Mouse (Mus musculus): ENCODE measurements around the gene Csrp2. TPM values are rescaled to one million over a fixed set of nuclear protein-coding genes. Genes with fewer than 3 reads are reported as not detected.

The Csrp2 gene
- total RNA-seq, 2 experiments from 2014 or later = 11.5 to 31.7 TPM

GRCm38 (mm10) chr10:110929756-110930155 is 10.2 kb downstream of the Csrp2 start:
- ATAC-seq (replicated peaks; ENCODE audit: low FRiP score, poor library complexity, severe bottlenecking) = no peak

GRCm38 (mm10) chr10:110931161-110931912 is 11.7 kb downstream of the Csrp2 start:
- no peak for ATAC-seq (replicated peaks; ENCODE audit: low FRiP score, poor library complexity, severe bottlenecking)

DNA sequence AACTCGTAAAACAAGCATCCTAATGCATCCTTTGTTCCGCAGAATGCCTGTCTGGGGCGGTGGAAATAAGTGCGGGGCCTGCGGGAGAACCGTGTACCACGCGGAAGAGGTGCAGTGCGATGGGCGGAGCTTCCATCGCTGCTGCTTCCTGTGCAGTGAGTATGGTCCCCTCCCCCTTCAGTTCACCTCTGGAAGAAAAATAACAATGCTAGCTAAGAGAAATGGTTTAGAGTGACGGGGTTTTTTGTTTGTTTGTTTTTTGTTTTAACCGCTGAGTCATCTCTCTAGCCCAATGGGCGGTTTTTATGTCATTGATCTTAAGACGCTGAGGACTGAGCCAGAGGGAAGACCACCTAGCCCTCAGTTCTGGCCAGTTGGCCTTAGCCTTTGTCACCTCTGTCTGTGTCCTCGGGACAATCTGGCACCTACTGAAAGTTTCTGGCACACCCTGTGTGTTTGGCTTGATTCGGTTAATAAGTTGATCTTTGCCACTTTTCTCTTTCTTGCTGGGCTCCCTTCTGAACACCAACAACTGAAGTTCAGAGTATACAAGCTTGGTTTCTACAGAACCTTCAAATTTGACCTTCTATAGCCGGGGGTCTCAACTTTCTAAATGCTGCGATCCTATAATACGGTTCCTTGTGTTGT is 12.4 kb downstream of the Csrp2 start:
- ATAC-seq (replicated peaks; ENCODE audit: low FRiP score, poor library complexity, severe bottlenecking) = no peak

GRCm38 (mm10) chr10:110933584-110933983 is 14.0 kb downstream of the Csrp2 start:
- no peak for ATAC-seq (replicated peaks; ENCODE audit: low FRiP score, poor library complexity, severe bottlenecking)

GRCm38 (mm10) chr10:110935081-110935480 is 15.5 kb downstream of the Csrp2 start:
- ATAC-seq (replicated peaks; ENCODE audit: low FRiP score, poor library complexity, severe bottlenecking) = no peak

GRCm38 (mm10) chr10:110935669-110936068 is 16.1 kb downstream of the Csrp2 start:
- no peak for ATAC-seq (replicated peaks; ENCODE audit: low FRiP score, poor library complexity, severe bottlenecking)

- ATAC-seq (replicated peaks; ENCODE audit: low FRiP score, poor library complexity, severe bottlenecking) = no peak
Observed at GRCm38 (mm10) chr10:110938361-110938760, 18.8 kb downstream of the Csrp2 start.

DNA sequence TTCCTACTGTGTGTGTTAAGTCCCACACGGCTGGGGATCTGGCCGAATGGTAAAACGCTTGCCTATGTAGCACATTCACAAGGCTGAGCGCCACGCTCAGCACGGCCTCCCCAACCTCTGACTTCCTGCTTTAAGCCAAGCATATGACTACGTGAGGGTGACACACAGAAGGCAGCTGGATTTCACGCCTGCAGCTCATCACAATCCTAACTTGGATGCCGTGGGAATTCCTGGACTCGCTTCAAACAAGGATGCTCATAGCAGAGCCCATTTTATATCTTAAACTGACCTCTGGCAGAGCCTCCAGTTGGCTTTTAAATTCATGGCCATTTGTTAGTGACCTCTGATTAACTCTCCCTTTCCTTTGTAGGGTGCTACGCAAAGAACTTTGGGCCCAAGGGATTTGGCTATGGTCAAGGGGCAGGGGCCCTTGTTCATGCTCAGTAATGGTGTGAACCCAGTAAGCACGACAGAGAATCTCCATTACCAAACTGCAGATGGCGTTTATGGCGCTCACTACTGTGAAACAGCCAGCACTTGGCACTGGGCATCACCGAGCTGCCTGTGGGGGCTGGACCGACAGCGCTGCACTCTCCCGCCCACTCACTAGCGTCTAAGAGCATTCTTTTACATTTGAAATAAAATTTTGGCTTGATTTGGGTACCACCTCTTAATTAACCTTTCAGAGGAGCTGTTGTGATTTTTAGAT is 19.4 kb downstream of the Csrp2 start:
- no peak for ATAC-seq (replicated peaks; ENCODE audit: low FRiP score, poor library complexity, severe bottlenecking)

- no peak for ATAC-seq (replicated peaks; ENCODE audit: low FRiP score, poor library complexity, severe bottlenecking)
Observed at GRCm38 (mm10) chr10:110939717-110940116, 20.1 kb downstream of the Csrp2 start.

GRCm38 (mm10) chr10:110940740-110941398 is 21.3 kb downstream of the Csrp2 start:
- no peak for ATAC-seq (replicated peaks; ENCODE audit: low FRiP score, poor library complexity, severe bottlenecking)

GRCm38 (mm10) chr10:110941968-110942367 is 22.4 kb downstream of the Csrp2 start:
- ATAC-seq (replicated peaks; ENCODE audit: low FRiP score, poor library complexity, severe bottlenecking) = no peak

GRCm38 (mm10) chr10:110942806-110943205 is 23.2 kb downstream of the Csrp2 start:
- ATAC-seq (replicated peaks; ENCODE audit: low FRiP score, poor library complexity, severe bottlenecking) = no peak

DNA sequence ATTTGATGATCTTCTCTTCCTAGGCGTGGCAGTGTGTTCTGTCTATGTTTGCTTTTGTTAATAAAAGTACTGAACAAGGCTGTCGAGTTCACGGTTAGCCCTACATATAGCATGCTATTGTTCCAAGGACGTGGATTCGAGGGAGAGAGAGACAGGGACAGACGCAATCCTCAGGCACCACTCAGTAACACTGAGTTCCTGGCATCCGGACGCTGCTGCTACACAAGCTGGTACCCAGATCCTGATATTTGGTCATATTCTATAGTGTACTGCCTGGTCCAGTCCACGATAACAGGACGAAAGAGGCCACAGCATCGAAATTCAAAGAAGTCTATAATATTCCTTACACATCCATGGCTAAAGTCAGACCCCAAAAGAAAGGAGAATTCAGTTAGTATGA is 24.6 kb downstream of the Csrp2 start:
- ATAC-seq (replicated peaks; ENCODE audit: low FRiP score, poor library complexity, severe bottlenecking) = no peak

GRCm38 (mm10) chr10:110945966-110946365 is 26.4 kb downstream of the Csrp2 start:
- ATAC-seq (replicated peaks; ENCODE audit: low FRiP score, poor library complexity, severe bottlenecking) = no peak

DNA sequence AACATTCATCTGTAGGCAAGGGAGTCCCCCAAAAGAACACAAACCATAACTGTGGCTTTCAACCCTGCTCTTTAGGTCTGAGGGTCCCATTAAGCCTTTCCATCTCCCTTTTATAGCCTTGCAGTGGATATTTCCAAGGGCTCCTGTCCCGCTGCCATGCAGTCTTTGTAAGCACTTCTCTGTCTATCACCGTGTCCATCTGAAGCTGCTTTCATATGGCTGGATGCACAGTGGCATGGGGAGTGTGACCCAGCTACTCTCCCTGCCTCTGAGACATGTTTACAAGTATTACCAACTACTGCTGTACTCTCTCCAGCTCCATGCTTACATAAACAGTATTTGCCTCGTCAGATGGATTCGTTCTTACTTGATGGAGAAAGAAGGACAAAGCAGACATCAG is 28.0 kb downstream of the Csrp2 start:
- ATAC-seq (replicated peaks; ENCODE audit: low FRiP score, poor library complexity, severe bottlenecking) = no peak

- no peak for ATAC-seq (replicated peaks; ENCODE audit: low FRiP score, poor library complexity, severe bottlenecking)
Observed at GRCm38 (mm10) chr10:110951112-110951511, 31.5 kb downstream of the Csrp2 start.

DNA sequence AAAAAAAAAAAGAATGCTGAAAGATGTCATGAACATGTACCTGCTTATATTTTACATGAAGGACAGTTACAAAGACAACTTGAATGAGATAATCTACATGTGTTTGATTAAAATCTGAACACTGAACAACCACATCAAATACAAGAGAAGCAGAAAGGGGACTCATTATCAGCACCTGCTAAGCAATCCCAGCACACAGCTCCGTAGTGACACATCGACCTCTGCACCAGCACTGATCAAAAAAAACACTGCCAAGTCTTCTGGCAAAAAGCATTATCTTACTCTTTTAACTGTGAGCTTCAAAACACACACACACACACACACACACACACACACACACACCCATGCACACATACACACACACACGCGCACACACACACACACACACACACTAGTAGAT is 32.2 kb downstream of the Csrp2 start:
- ATAC-seq (replicated peaks; ENCODE audit: low FRiP score, poor library complexity, severe bottlenecking) = no peak

- ATAC-seq (replicated peaks; ENCODE audit: low FRiP score, poor library complexity, severe bottlenecking) = no peak
Observed at GRCm38 (mm10) chr10:110952271-110952670, 32.7 kb downstream of the Csrp2 start.

DNA sequence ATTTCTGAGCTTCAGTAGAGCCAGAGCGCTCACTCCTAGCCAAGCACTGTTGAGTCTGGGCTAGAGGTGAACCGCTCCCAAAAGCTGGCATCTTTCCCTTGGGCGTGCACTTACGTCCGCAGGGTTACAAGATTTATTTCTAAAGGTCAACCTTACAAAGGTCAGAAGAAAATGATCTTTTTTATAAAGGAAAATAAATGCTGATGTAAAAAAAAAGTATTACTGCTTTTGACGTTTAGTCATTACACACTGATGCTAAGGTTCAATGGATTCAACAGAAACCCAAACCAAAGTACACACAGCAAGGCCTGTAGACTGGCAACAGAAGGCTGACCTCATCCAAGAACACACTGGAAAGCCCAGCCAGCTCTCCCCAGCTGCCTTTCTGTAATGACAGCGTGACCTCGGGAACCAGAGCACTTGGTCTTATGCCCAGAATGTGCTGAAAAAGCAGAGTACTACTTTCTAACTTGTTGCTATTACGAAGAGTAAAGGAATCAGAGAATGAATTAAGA is 33.4 kb downstream of the Csrp2 start:
- no peak for ATAC-seq (replicated peaks; ENCODE audit: low FRiP score, poor library complexity, severe bottlenecking)

DNA sequence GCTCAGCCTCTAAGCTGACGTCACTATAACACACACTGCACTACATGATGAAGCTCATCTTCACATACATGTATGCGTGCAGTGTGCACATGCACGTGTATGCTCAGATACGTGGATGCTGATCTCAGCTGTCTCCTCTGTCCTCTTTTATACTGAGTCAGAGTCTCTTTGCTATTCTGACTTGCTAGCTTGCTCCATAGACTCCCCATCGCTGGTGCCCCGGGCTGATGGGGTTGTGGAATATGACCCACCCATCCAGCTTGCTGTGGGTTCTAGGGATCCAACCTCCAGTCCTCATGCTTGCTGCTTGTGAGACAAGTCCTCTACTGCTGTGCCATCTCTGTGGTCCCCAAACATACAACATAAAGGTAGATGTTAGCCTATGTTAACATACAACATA is 39.3 kb downstream of the Csrp2 start:
- ATAC-seq (replicated peaks; ENCODE audit: low FRiP score, poor library complexity, severe bottlenecking) = 0 out of 2 replicates have a peak, but pooled peaks have one; percentile 15
